Mouse (Mus musculus): ENCODE measurements around the gene Stxbp6. TPM values are rescaled to one million over a fixed set of nuclear protein-coding genes. Genes with fewer than 3 reads are reported as not detected.

The Stxbp6 gene
- polyA plus RNA-seq, 1 experiment = not detected

- no peak overlapping the region for H3ac ChIP-seq (ENCODE audit: control insufficient read depth, insufficient read length)
- TF ChIP-seq POLR2AphosphoS2 (IDR thresholded peaks at IDR 0.05; ENCODE audit: insufficient read length, low read depth) = no peak
- no peak for TF ChIP-seq CEBPB (IDR thresholded peaks at IDR 0.05; ENCODE audit: insufficient read depth, poor library complexity, severe bottlenecking)
- TF ChIP-seq MAX (IDR thresholded peaks at IDR 0.05; ENCODE audit: low read depth) = no peak
Measured at GRCm38 (mm10) chr12:44811895-44812294, 262.6 kb downstream of the Stxbp6 start.

GRCm38 (mm10) chr12:44804213-44804612 is 270.3 kb downstream of the Stxbp6 start:
- no peak for TF ChIP-seq MYOD1 (IDR thresholded peaks at IDR 0.05; ENCODE audit: control insufficient read depth in 1 of 3, insufficient read length in 2 of 3, low read depth in 2 of 3)
- no peak for TF ChIP-seq TCF3 (IDR thresholded peaks at IDR 0.05; ENCODE audit: insufficient read length, low read depth)
- TF ChIP-seq SRF (IDR thresholded peaks at IDR 0.05; ENCODE audit: control insufficient read depth, insufficient read length, low read depth) = no peak
- TF ChIP-seq MYOG (IDR thresholded peaks at IDR 0.05; ENCODE audit: control insufficient read depth in 1 of 3, insufficient read depth in 1 of 3, insufficient read length in 2 of 3, low read depth in 2 of 3) = no peak
- no peak for TF ChIP-seq E2F4 (IDR thresholded peaks at IDR 0.05; ENCODE audit: insufficient read depth)
- no peak for TF ChIP-seq POLR2AphosphoS2 (IDR thresholded peaks at IDR 0.05; ENCODE audit: insufficient read length, low read depth)
- TF ChIP-seq CEBPB (IDR thresholded peaks at IDR 0.05; ENCODE audit: insufficient read depth, poor library complexity, severe bottlenecking) = no peak
- TF ChIP-seq MAX (IDR thresholded peaks at IDR 0.05; ENCODE audit: low read depth) = no peak
- no peak for TF ChIP-seq TCF12 (IDR thresholded peaks at IDR 0.05; ENCODE audit: insufficient read depth, poor library complexity, severe bottlenecking)
- TF ChIP-seq REST (IDR thresholded peaks at IDR 0.05; ENCODE audit: insufficient read depth, insufficient read length) = no peak
- TF ChIP-seq POLR2A (IDR thresholded peaks at IDR 0.05; ENCODE audit: insufficient read length, low read depth) = no peak
- Histone ChIP-seq H3K4me3 (no peak overlapping the region), H3K4me2 (ENCODE audit: low read depth) (no peak overlapping the region), H3ac (ENCODE audit: control insufficient read depth, insufficient read length) (no peak overlapping the region), H3K27me3 (ENCODE audit: control insufficient read depth, insufficient read depth, insufficient read length) (no peaks in the 10 kb centered on the region), H3K36me3 (ENCODE audit: control insufficient read depth, insufficient read depth) (no peaks in the 10 kb centered on the region), H3K79me2 (ENCODE audit: control insufficient read depth, insufficient read depth) (no peaks in the 10 kb centered on the region)

More at GRCm38 (mm10) chr12:44811895-44812294, 262.6 kb downstream of the Stxbp6 start:
- H3K36me3 ChIP-seq (ENCODE audit: control insufficient read depth, insufficient read depth) = no peaks in the 10 kb centered on the region
- no peak overlapping the region for H3K4me3 ChIP-seq
- H3K27me3 ChIP-seq (ENCODE audit: control insufficient read depth, insufficient read depth, insufficient read length) = no peaks in the 10 kb centered on the region
- H3K79me2 ChIP-seq (ENCODE audit: control insufficient read depth, insufficient read depth) = no peaks in the 10 kb centered on the region
- no peak overlapping the region for H3K4me2 ChIP-seq (ENCODE audit: low read depth)
